Mouse (Mus musculus) testis, adult 2 months (tissue): ENCODE measurements around the gene Tex14.

Source experiments
- CTCF ChIP-seq: fragments of 200-500 bp; IDR thresholded peaks from 2 replicates; pipeline ENCODE4 v1.5.1; 2012; ENCODE audit warnings: low read depth, mild to moderate bottlenecking, inconsistent platforms, low read length, moderate library complexity; ENCODE audit not compliant: control insufficient read depth, insufficient read depth, insufficient replicate concordance
- POLR2A ChIP-seq: fragments of 200-500 bp; IDR thresholded peaks from 2 replicates; pipeline ENCODE4 v1.6.1; 2012; ENCODE audit warnings: low read depth, mild to moderate bottlenecking, inconsistent platforms, low read length, moderate library complexity; ENCODE audit not compliant: control insufficient read depth

- TF ChIP-seq POLR2A (no peak), CTCF (no peak)
Measured at GRCm38 (mm10) chr11:87393855-87394254, 11.0 kb upstream of the Tex14 start.
